Mouse (Mus musculus): ENCODE data around the gene Snd1.
"Not testable (repeated sequence)": the region's sequence is repeated elsewhere in the genome, so short reads cannot be mapped to it uniquely, and the experiment has no call there.

Gene Snd1

GRCm38 (mm10) chr6:28486008-28486407 lies 11.1 kb downstream of the Snd1 start:
- no peak for DNase-seq (ENCODE audit: low spot score in 2 of 2)

- no peak for DNase-seq (ENCODE audit: low spot score in 2 of 2)
Observed at GRCm38 (mm10) chr6:28486471-28486870, 11.5 kb downstream of the Snd1 start.

GRCm38 (mm10) chr6:28486905-28487304 lies 12.0 kb downstream of the Snd1 start:
- DNase-seq (ENCODE audit: low spot score in 2 of 2) = no peak

- DNase-seq (ENCODE audit: low spot score in 2 of 2) = no peak
Observed at GRCm38 (mm10) chr6:28488204-28488851, 13.4 kb downstream of the Snd1 start.

GRCm38 (mm10) chr6:28490612-28491011 lies 15.7 kb downstream of the Snd1 start:
- DNase-seq (ENCODE audit: low spot score in 2 of 2) = no peak

GRCm38 (mm10) chr6:28491198-28491597 lies 16.3 kb downstream of the Snd1 start:
- no peak for DNase-seq (ENCODE audit: low spot score in 2 of 2)

- DNase-seq (ENCODE audit: low spot score in 2 of 2) = no peak
Observed at GRCm38 (mm10) chr6:28497837-28498236, 22.9 kb downstream of the Snd1 start.

GRCm38 (mm10) chr6:28502576-28502975 lies 27.6 kb downstream of the Snd1 start:
- DNase-seq (ENCODE audit: low spot score in 2 of 2) = no peak

GRCm38 (mm10) chr6:28503148-28503547 lies 28.2 kb downstream of the Snd1 start:
- no peak for DNase-seq (ENCODE audit: low spot score in 2 of 2)

- no peak for DNase-seq (ENCODE audit: low spot score in 2 of 2)
Observed at GRCm38 (mm10) chr6:28504611-28505010, 29.7 kb downstream of the Snd1 start.

GRCm38 (mm10) chr6:28507759-28508158 lies 32.8 kb downstream of the Snd1 start:
- no peak for DNase-seq (ENCODE audit: low spot score in 2 of 2)

- no peak for DNase-seq (ENCODE audit: low spot score in 2 of 2)
Observed at GRCm38 (mm10) chr6:28514195-28514594, 39.3 kb downstream of the Snd1 start.

GRCm38 (mm10) chr6:28514830-28515350 lies 40.0 kb downstream of the Snd1 start:
- DNase-seq (ENCODE audit: low spot score in 2 of 2) = no peak

GRCm38 (mm10) chr6:28516618-28517017 lies 41.7 kb downstream of the Snd1 start:
- DNase-seq (ENCODE audit: low spot score in 2 of 2) = no peak

GRCm38 (mm10) chr6:28517050-28517449 lies 42.1 kb downstream of the Snd1 start:
- DNase-seq (ENCODE audit: low spot score in 2 of 2) = no peak

- DNase-seq (ENCODE audit: low spot score in 2 of 2) = no peak
Observed at GRCm38 (mm10) chr6:28519426-28519825, 44.5 kb downstream of the Snd1 start.

- DNase-seq (ENCODE audit: low spot score in 2 of 2) = not testable (repeated sequence)
Observed at GRCm38 (mm10) chr6:28520787-28521186, 45.8 kb downstream of the Snd1 start.

GRCm38 (mm10) chr6:28521416-28521815 lies 46.5 kb downstream of the Snd1 start:
- no peak for DNase-seq (ENCODE audit: low spot score in 2 of 2)

- no peak for DNase-seq (ENCODE audit: low spot score in 2 of 2)
Observed at GRCm38 (mm10) chr6:28525589-28525988, 50.6 kb downstream of the Snd1 start.

GRCm38 (mm10) chr6:28527459-28527858 lies 52.5 kb downstream of the Snd1 start:
- DNase-seq (ENCODE audit: low spot score in 2 of 2) = no peak

GRCm38 (mm10) chr6:28528208-28528607 lies 53.3 kb downstream of the Snd1 start:
- DNase-seq (ENCODE audit: low spot score in 2 of 2) = no peak

GRCm38 (mm10) chr6:28536464-28536863 lies 61.5 kb downstream of the Snd1 start:
- no peak for DNase-seq (ENCODE audit: low spot score in 2 of 2)

- no peak for DNase-seq (ENCODE audit: low spot score in 2 of 2)
Observed at GRCm38 (mm10) chr6:28537851-28538527, 63.0 kb downstream of the Snd1 start.

All from spleen, postnatal 4 days (tissue).